Mouse (Mus musculus) erythroblast, adult 5-6 weeks (primary cell): ENCODE measurements around the gene Dclk1. TPM values are rescaled to one million over a fixed set of nuclear protein-coding genes. Genes with fewer than 3 reads are reported as not detected.

Experiments used
- ATAC-seq: replicated peaks from 2 replicates; pipeline ENCODE4 v1.8.0; 2016; ENCODE audit warnings: moderate number of reproducible peaks, mild to moderate bottlenecking, moderate TSS enrichment, inconsistent platforms; ENCODE audit not compliant: poor library complexity, low FRiP score, severe bottlenecking
- total RNA-seq, 2 experiments: library from RNA; stranded (forward) in 1 of 2; stranded (reverse) in 1 of 2; fragments of 150-400 nt in 1 of 2; fragments of 200-764, 138-1000 nt in 1 of 2; gene quantifications; 2 replicates each; pipeline versions ENCODE4 v1.2.3 to v1.2.4; 2015 to 2017; ENCODE audit warnings: low replicate concordance in 2 of 2

The Dclk1 gene
- total RNA-seq, 2 experiments from 2014 or later: not detected

- ATAC-seq: no peak
Observed at GRCm38 (mm10) chr3:55527566-55527965, 285.4 kb downstream of the Dclk1 start.

DNA sequence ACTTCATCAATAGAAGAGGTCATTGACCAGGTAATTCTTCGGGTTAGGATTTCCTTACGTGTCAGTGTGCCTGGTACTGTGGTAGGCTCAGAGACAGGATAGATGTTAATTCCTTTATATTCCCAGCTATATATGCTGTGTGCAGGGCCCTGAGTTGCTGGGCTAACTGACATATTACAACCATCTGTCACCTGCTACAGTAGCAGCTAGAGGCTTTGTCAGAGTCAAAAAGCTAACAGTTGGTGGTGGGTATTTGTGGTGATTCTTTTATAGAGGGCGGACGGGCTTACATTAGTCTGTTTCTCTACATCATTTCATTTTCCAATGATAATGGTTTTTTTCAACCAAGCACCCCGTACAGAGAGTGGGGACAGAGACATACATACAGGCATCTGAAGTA, 285.8 kb downstream of the Dclk1 start:
- no peak for ATAC-seq

GRCm38 (mm10) chr3:55529414-55529813, 287.2 kb downstream of the Dclk1 start:
- no peak for ATAC-seq

DNA sequence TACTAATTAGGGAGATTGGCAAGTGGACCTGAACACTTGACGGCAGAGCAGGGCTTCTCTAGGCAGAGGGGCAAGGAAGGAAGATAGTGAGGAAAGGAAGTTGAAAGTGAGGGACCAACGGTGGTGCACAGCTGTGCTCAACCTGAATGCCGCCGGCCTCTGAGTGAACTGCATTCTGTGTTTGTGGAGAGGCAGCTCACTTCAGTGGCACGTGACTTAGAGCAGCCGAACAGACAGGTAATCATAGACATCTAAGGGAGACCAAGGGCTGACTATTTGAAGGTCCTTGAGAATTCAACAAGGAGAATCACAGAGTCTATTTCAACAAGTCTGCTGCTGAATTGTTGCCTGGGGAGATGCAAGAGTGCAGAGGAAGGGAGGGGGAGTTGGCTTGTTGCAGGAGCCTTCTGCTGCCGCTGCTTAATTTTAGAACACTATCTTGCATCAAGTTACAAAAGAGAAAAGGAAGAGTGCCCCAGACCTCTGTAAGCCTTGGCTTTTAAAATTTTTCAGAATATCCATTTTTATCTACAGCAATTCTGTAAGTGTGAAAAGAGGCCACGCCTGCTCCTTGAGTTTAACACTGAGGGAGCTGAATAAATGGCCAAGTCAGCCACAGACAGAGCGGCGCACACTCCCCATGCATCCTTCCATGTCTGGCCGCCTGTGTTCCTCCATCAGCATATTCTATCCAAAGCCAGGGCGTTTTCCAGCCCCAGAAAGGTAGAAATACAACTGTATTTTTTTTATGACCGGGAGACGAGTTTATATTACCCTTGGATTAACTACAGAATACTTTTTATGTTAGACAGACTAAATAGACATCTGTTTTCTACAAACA, 289.3 kb downstream of the Dclk1 start:
- no peak for ATAC-seq

DNA sequence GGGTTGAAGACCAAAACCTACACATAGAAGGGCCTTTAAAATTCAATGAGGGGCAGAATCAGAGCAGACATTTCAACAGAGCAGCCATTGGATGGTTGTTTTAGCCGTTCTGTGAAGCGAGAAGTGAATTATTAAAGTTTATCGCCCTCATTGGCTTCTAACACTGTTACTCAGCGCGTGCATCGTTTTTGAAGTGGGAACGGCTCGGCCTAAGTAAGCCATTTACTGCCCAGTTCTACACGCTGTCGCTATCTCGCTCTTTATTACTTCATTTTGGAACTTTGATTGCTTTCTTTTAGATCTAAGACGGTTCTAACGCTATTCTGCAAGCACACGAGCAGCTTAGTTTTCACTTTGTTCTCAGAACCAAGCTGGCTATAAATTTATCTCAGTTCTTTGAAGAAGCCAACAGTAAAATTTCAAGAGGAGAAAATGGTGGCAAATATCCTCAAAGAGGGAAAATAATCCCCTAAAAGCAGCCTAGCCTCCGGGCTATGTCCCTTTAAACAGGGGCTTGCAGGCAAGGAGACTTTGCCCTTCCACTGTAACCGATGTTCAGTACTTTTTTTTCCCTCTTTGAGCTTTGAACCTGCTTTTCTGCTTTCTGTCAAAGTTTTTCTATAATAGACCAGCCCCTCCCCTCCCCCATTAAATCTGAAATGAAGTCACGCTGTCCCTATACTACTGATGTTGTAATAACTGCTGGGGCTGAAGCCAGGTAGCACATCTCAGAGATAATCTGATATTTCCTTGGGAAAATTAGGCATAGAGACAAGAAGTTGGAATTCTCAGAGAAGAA, 290.2 kb downstream of the Dclk1 start:
- ATAC-seq: no peak

DNA sequence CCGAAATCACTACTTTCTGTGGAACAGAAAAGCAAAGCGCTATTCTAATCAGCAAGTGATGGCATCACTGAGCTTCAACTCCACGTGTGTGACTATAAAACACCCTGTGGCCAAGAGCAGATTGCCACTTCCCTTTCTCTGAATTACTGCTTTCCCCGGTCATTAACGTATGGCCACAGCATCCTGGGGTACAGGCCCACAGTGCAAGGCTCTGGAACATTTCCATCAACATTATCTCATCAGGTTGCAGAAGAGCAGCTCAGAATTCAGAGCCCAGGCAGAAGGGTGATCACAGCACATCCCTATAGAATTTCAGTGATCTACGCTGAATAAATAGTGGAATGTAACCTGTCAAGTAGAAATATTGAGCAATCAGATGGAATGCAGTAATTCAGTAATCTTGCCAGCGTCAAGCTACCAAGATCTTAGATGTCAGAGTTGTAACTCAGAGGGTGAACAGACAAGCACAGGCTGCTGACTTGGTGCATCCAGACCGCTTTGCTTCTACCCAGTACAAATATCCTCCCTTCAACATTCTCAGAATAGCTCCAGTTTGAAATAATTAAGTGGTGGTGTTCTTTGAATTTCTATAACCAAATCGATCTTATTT, 293.5 kb downstream of the Dclk1 start:
- no peak for ATAC-seq

GRCm38 (mm10) chr3:55536901-55537300, 294.7 kb downstream of the Dclk1 start:
- no peak for ATAC-seq

GRCm38 (mm10) chr3:55537714-55538113, 295.6 kb downstream of the Dclk1 start:
- ATAC-seq: no peak

DNA sequence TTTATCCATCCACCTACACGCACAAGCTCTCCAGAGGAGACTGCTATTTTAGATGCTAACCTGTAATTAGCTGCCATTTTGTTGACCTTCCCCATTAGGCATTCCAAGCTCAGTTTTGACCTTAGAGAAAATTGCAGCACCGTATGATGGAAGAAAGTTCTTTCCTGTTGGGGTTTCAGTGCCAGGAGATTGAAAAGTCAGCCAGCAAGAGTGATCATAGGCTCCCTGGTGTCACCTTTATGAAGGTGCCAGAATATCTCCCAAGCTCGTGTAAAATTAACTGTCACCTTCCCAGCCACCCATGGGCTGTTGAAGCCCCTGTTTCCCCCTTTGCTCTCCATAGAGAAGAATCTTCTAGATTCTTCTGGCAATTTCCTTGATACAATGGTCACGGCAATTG, 297.2 kb downstream of the Dclk1 start:
- ATAC-seq: no peak

GRCm38 (mm10) chr3:55539811-55540293, 297.7 kb downstream of the Dclk1 start:
- no peak for ATAC-seq

- ATAC-seq: no peak
Observed at GRCm38 (mm10) chr3:55540406-55541140, 298.4 kb downstream of the Dclk1 start.

- ATAC-seq: no peak
Observed at GRCm38 (mm10) chr3:55541799-55542198, 299.6 kb downstream of the Dclk1 start.

- no peak for ATAC-seq
Observed at GRCm38 (mm10) chr3:55542310-55542709, 300.1 kb downstream of the Dclk1 start.

DNA sequence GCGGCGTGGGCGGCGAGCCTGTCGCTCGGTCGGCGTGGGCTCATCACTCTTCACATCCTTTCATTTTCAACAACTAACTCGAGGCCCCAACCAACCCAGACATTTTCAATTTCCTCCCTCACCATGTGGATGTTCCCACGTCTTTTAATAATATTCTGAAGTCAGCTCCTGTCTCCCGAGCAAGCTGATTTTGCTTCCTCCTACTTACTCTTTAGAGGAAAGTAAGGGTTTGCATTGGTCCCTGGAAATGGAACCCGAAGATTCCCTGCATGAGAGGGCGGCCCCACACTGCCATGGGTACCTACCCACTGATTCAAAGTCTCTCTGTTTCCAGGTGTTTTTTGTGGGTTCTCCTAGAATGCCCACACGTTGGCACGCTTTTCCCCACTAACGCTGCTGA, 300.8 kb downstream of the Dclk1 start:
- no peak for ATAC-seq

DNA sequence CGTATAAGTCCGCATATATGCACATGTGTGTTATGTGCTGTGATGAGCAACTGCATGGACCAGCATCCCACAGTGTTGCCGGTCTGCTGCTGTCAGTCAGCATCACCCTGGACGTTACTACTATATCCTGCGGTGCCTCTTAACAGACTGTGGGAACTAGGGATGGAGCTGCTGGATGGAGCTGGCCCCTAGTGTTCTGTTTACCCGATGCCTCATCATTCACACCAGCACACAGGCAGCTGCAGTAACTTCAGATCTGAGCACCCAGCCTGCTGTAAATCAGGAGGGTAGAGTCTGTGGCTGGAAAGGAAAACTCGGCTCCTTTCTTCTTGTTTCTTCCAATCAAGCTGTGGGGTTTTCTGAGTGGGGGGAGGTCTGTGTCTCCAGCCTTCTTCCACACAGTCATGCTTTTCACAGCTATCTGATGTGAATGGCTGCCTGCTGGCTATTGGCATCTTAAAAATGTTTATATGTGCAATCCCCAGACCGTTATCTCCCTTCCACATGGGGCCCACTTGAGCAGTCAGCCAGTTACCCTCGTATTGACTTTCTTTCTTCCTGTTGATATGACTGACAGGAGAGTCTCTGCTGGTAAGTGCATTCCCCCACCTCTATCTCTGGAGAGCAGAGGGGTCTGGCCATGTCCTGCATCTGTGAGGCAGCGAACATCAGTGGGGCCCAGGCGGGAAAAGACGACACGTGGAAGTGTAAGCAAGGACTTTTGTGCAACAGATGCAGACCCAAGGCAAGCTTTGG, 301.9 kb downstream of the Dclk1 start:
- ATAC-seq: no peak

DNA sequence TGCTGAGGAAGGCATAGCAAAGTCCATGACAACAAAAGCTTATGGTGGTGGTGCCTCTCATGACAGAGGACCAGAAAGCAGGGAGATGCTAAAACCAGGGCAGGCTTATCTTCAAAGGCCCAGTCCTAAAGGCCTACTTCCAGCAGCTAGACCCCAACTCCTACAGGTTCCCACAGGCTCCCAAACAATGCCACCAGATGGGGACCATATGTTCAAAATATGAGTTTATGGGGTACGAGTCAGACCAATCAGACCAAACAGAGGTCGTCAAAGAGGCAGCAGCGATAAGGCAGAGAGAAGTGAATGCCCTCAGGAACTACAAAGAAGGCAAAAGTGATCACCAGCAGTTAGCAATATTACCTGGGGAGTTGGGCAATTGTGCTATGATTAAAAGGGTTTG, 303.1 kb downstream of the Dclk1 start:
- no peak for ATAC-seq

DNA sequence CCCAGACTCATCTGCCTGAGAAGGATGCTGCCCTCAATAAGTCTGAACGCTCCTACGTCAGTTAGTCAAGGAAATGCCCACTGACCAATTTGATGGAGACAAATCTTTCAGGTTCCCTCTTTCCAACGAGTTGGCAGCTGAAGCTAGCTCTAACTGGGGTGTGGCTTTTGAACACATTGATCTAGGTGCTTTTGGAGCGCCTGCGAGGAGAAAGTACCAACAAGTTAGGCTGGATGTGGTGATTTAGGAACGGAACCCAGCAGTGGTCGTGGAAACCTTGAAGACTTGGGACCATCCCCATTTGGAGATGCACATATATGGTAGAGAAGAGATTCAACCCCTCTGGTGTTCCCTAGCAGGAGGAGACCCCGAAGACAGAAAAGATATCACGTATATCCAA, 303.8 kb downstream of the Dclk1 start:
- ATAC-seq: no peak

DNA sequence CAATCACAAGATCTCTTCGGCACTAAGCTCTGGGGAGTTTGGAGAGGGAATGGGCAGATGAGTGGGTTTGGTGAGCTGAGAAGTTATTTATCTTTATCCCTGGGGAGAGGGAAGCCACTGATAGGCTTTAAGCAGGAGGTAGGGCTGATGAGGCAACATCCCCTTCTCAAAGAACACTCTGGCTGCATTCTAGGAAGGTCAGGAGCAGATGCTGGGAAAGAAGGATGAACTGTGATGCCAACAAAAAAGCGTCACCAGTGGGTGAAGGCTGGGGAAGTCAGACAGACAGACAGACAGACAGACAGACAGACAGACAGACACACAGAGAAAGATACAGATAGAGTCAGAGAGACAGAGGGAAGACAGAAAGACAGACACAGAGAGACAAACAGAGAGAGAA, 304.9 kb downstream of the Dclk1 start:
- ATAC-seq: no peak

DNA sequence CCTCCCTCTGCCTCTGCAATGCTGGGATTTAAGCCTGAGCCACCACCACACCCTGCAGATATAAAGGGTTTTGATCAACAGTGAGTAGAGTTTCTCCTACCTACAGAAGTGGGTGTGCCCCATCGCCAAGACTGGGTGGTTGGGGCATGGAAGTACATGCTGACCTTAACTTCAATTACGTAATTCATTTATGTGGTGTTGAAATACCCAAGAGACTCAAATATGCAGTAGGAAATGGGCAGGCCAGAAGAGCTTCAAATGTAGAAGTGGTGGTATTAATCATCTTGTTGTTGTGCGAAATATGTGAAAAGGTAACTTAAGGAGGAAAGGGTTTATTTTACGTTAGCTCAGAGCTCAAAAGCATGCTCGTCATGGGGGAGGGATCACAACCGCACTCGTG, 307.2 kb downstream of the Dclk1 start:
- no peak for ATAC-seq
